Mouse (Mus musculus) natural killer cell, adult 2 months (primary cell): ENCODE results near the gene Dennd5b.
"Not testable (repeated sequence)": the region's sequence is repeated elsewhere in the genome, so short reads cannot be mapped to it uniquely, and the experiment has no call there.

ENCODE experiments used
- DNase-seq, 2 experiments: peaks; one replicate each; pipeline ENCODE4 v3.0.0; 2022; ENCODE audit warnings: low spot score in 2 of 2

The Dennd5b gene

GRCm38 (mm10) chr6:149010766-149011301 is 90.6 kb downstream of the Dennd5b start:
- DNase-seq, result peak in 1 of 2 experiments; percentile 10

DNA sequence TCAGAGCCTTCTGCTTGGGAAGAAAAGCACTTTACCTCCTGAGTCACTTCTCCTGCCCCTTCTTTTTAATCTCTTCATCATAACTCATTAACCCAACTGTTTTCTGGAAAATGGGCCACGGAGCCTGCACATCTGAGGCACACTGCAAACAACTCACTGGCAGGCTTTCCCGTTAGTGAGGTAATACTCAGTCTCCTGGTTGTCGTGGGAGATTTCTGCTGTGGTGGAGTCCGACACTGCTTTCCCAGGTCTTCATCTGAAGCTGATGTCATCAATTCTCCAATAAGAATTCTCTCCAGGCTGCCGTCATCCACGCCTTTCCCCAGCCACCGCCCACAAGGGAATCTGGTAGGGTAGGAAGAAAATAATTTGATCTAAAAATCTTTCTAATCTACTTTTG is 96.5 kb downstream of the Dennd5b start:
- DNase-seq, result no peak

- no peak for DNase-seq
Measured at GRCm38 (mm10) chr6:148994327-148994999, 107.0 kb downstream of the Dennd5b start.

DNA sequence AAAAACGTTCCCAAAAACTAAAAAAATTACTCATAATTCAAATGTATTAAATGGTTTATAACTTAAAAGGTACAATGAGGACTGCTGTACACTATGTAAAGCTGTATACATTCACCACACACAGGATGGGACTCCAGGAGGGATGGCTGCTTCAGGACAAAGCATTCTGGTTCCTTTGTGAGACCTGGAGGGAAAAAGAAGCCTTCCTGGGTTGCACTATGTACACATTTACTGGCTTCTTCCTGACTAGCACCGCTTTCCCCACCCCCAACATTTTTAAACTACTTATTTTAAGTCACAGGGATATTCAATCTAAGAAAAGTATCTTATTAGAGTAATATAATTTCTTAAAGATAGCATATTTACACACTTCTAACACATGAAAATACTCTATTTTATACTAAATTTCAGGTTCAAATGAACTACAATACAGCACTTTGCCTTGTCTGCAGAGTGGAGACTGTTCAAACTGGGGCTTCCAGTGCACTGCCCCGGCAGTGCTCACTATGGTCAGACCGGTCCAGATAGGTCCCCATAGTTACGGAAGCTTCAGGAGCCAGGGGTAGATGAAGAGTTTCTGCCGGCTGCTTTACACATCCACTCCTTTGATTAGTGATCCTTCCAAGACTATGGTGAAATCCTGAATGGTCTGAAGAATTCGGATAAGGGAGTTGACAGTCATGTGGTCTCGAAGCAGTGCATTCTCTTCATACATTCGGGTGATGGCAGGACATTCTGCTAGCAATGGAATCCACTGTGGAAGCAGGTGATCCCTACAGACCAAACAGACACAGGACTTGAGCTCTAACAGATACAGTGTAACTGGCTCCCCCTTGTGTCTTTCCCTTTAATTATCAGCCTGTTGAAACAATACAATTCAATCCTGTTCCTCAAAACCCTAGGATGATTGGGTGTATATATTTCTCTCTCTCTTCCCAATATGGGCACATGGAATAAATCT is 108.1 kb downstream of the Dennd5b start:
- no peak for DNase-seq

GRCm38 (mm10) chr6:148992373-148993116 is 108.9 kb downstream of the Dennd5b start:
- DNase-seq, result no peak

DNA sequence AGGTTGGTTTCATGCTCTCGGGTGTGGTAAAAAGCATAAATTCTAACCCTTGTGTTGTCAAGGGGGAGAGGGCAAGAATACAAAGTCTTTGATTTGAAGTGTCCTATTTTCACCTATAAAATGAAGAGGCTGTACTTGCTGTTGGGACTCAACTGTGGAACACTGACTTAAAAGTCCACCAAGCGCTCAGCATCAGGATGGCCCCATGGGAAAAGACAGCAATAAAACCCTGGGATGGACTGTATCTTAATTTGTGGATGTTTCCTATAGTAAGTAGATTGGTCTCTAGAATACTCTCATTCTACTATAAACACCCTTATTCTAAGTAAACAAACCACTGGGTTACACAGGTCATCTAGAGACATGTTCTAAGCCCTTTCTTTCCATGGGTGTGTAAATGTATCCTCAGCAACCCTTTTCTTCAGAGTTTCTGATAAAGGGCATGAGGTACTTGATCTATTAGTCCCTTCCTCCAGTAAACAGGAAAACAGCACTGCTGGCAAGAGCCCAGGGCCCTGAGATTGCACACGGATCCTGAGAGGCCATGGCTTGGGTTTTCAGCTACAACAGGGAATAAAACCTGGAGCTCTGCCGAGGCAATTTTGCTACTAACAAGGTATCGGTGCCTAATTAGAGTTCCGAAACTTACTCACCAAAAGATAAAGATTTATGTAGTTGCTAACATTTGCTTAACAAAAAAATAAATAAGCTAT is 109.7 kb downstream of the Dennd5b start:
- no peak for DNase-seq

DNA sequence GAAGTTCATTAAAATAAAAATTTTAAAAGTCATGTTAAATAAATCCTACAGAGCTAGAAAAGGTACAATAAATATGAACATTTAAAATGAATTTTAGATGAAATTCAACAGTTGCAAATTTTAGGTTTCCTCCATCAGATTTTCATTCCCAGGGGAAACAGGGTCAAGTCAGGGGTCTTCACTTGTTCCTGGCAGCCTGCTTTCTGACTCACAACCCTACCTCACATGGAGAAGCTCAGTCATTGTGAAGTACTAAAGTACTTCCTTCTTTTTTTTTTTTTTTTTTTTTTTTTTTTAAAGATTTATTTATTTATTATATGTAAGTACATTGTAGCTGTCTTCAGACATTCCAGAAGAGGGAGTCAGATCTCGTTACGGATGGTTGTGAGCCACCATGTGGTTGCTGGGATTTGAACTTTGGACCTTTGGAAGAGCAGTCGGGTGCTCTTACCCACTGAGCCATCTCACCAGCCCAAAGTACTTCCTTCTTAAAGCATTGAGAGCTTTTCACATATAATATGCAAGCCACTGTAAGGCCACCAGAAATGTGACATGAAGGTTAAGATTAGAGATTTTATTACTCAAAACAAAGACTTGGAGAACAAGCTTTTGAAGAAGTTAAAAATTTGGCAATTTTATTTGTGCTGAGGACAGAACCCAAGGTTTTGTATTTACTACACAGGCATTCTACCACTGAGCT is 111.5 kb downstream of the Dennd5b start:
- not testable (repeated sequence) for DNase-seq

- peak in 1 of 2 experiments; percentile 21 for DNase-seq
Measured at GRCm38 (mm10) chr6:148986003-148986402, 115.5 kb downstream of the Dennd5b start.

GRCm38 (mm10) chr6:148980495-148980894 is 121.0 kb downstream of the Dennd5b start:
- no peak for DNase-seq

DNA sequence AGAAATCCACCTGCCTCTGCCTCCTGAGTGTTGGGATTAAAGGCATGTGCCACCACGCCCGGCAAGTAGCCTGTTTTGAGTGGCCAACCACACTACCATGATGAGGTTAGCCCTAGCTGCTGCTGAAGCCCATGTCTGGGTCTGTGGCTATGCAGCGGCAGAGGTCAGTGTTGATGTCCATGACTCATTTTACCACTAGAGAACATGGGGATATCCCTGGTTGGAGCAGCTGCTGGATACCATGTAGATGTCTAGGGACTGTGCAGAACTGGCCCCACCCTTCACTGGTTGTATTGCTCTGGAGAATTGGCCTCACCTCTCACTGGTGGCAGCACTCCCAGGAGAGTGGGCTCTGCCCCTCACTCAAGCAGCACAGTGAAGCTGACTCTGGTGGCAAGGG is 126.4 kb downstream of the Dennd5b start:
- no peak for DNase-seq

- DNase-seq, result no peak
Measured at GRCm38 (mm10) chr6:148972891-148973290, 128.6 kb downstream of the Dennd5b start.

- DNase-seq, result no peak
Measured at GRCm38 (mm10) chr6:148972059-148972848, 129.2 kb downstream of the Dennd5b start.

- DNase-seq, result no peak
Measured at GRCm38 (mm10) chr6:148971385-148971940, 130.0 kb downstream of the Dennd5b start.

DNA sequence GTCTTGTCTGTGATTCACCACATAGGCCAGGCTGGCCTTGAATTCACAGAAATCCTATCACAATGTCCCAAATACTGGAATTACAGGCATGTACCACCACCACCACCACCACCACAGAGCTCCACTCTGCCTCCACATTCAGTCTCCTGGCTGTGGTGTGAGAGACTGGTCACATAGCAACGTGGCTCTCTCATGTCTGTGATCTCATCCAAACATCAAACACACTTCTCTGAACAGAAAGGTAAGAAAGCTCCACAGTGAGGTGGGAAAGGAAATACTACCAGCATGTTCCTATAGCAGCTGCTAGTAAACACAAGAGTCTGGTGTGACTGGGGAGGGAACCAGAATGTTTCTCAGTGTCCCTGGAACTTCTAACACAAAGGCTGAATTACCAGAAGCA is 140.2 kb downstream of the Dennd5b start:
- DNase-seq, result no peak

DNA sequence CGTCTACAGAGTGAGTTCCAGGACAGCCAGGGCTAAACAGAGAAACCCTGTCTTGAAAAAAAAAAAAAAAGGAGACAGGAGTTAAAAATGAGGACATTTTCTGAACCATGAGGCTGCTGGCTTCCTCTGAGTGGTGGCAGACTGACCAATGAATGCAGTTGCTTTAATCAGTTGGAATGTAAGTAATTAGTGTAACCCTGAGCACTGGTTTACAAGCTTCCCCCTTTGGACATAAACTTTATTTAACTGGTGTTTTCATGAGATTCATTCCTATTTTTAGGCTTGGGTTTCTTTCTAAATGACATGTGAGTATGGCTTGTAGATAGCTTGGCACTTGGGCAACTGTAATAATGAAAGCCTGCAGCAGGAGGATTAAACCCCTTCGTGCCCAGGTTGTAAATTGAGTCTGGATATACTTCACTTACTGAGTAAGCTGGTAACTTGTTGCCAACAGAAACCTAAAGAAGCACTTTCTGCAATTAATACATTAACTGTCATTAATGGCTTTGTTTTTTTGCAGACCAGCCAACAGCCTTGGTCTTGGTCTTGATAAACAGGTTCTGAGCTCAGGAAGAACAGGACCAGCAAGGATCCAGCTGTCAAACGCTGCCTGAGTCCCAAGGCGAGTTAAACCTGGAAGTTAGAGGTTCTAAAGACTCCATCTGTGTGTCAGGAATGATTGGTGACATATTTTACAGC is 141.8 kb downstream of the Dennd5b start:
- no peak for DNase-seq

GRCm38 (mm10) chr6:148958712-148959111 is 142.8 kb downstream of the Dennd5b start:
- no peak for DNase-seq

DNA sequence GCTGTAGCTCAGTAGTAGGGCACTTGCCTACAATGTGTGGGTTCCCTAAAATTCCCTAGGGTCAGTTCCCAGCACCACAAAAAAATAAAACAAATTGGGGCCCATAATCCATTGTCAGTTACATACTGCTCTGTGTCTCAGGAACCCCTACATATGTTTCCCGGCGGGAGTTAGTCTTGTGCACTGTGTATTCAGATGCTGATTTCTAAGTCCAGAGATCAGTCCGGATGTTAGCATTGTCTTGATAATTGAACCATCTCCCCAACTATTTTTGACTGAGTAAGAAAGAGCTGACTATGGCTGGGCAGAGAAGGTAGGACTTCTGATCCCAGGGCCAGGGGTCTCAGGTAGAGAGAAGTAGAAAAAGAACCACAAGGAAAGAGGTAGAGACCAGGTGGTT is 144.4 kb downstream of the Dennd5b start:
- DNase-seq, result no peak

DNA sequence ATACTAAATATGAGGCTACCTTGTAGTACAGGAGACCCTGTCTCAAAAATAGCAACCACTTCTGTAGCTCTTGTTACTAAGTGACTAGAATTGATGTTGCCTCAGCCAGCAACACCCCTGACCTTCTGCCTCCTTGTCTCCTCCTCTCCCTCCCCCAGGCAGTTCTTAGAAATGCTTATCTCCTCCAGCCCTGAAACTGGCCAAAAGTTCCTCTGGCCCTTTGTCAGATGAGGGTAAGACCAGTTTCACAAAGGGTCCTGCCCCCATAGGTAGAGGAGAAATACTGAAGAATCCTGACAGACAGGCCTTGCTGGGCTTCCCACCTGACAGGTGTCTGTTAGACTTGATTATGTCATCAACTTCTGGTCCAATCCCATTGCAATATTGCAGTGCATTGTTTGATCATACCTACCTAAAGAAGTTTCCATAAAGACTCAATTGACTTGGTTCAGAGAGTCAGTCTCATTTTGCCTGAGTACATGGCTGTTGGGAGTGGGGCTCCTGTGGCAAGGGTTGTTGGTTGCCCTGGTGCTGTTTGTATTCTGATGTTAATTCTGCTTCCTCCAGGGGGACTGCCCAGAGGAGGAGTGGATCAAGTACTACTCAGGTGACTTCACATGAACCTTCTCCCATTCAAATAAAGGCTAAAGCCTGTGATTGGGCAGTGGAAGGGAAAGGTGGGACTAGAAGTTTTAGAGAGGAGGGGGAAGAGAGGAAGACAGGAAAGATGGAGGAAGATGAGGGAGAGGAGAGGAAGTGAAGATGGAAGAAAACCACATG is 145.6 kb downstream of the Dennd5b start:
- DNase-seq, result no peak
